Mouse (Mus musculus) cortical plate, adult 2 months (tissue): ENCODE measurements at regions not wholly inside any gene's neighbourhood (a gene's known extent, or its start where the extent isn't known, plus 50 kb on each side); places are given as distances from the start of the nearest gene placed in this dataset.

Experiments used
- CTCF ChIP-seq: fragments of 200-500 bp; IDR thresholded peaks from 2 replicates; pipeline ENCODE4 v1.5.1; 2011; ENCODE audit warnings: mild to moderate bottlenecking, control low read depth, low read length; ENCODE audit not compliant: insufficient read depth; ENCODE audit errors: extremely low read depth
- POLR2A ChIP-seq: fragments of 200-500 bp; IDR thresholded peaks from 2 replicates; pipeline ENCODE4 v1.6.1; 2011; ENCODE audit warnings: mild to moderate bottlenecking, low read length, control low read depth; ENCODE audit not compliant: insufficient read depth; ENCODE audit errors: extremely low read depth

- TF ChIP-seq POLR2A (no peak), CTCF (no peak)
Observed at GRCm38 (mm10) chr5:126933466-126933865, 308.1 kb upstream of the Tmem132c start.
